Mouse (Mus musculus) MEL (cell line): Measurements from ENCODE around the gene Kat8.

Experiments used
- CHD2 ChIP-seq: IDR thresholded peaks from 2 replicates; pipeline ENCODE4 v1.6.1; 2011; ENCODE audit warnings: low read length, improper control_type of control experiment
- CTCF ChIP-seq, 3 experiments: IDR thresholded peaks in 2 of 3; conservative IDR thresholded peaks in 1 of 3; 2 replicates each; pipeline ENCODE4 v1.5.1; 2011 to 2012; ENCODE audit warnings: low read length in 3 of 3, low read depth in 2 of 3, mild to moderate bottlenecking in 2 of 3, improper control_type of control experiment in 1 of 3, inconsistent platforms in 1 of 3, mixed read lengths in 1 of 3, moderate library complexity in 1 of 3; ENCODE audit not compliant: control insufficient read depth in 1 of 3, insufficient read depth in 1 of 3, poor library complexity in 1 of 3, severe bottlenecking in 1 of 3
- ELF1 ChIP-seq: IDR thresholded peaks from 2 replicates; pipeline ENCODE4 v1.6.1; 2014; ENCODE audit warnings: low read depth, mild to moderate bottlenecking, inconsistent platforms, low read length, improper control_type of control experiment, moderate library complexity
- GATA1 ChIP-seq: IDR thresholded peaks from 2 replicates; pipeline ENCODE4 v1.6.1; 2011; ENCODE audit warnings: low read depth, low read length, improper control_type of control experiment
- POLR2A ChIP-seq, 2 experiments: IDR thresholded peaks; 2 replicates each; pipeline ENCODE4 v1.6.1; 2011 to 2012; ENCODE audit warnings: low read length in 2 of 2, mild to moderate bottlenecking in 2 of 2, control low read depth in 1 of 2, improper control_type of control experiment in 1 of 2, low read depth in 1 of 2, moderate library complexity in 1 of 2; ENCODE audit not compliant: control insufficient read depth in 1 of 2, insufficient read depth in 1 of 2, poor library complexity in 1 of 2
- POLR2AphosphoS5 ChIP-seq: IDR thresholded peaks from 2 replicates; pipeline ENCODE4 v1.6.1; 2012; ENCODE audit warnings: low read depth, borderline replicate concordance, mild to moderate bottlenecking, inconsistent platforms, low read length, moderate library complexity, mixed read lengths
- RAD21 ChIP-seq: IDR thresholded peaks from 2 replicates; pipeline ENCODE4 v1.6.1; 2011; ENCODE audit warnings: mild to moderate bottlenecking, low read depth, low read length, improper control_type of control experiment
- RCOR1 ChIP-seq: IDR thresholded peaks from 2 replicates; pipeline ENCODE4 v1.6.1; 2012; ENCODE audit warnings: low read depth, mild to moderate bottlenecking, inconsistent platforms, low read length, improper control_type of control experiment
- USF2 ChIP-seq, 2 experiments: IDR thresholded peaks; 2 replicates each; pipeline ENCODE4 v1.6.1; 2011 to 2012; ENCODE audit warnings: improper control_type of control experiment in 2 of 2, low read length in 2 of 2, borderline replicate concordance in 1 of 2, inconsistent platforms in 1 of 2, low read depth in 1 of 2, mild to moderate bottlenecking in 1 of 2; ENCODE audit not compliant: insufficient read depth in 1 of 2
- ZC3H11A ChIP-seq: IDR thresholded peaks from 2 replicates; pipeline ENCODE4 v1.6.1; 2012; ENCODE audit warnings: low read depth, mild to moderate bottlenecking, inconsistent platforms, low read length, improper control_type of control experiment
- ZKSCAN1 ChIP-seq: IDR thresholded peaks from 2 replicates; pipeline ENCODE4 v1.6.1; 2012; ENCODE audit warnings: low read depth, mild to moderate bottlenecking, inconsistent platforms, low read length, improper control_type of control experiment, moderate library complexity

GRCm38 (mm10) chr7:127936216-127936884, 24.0 kb downstream of the Kat8 start:
- TF ChIP-seq ZKSCAN1 = no peak
- TF ChIP-seq CTCF (IDR thresholded peaks at IDR 0.05 in 2 of 3, conservative IDR thresholded peaks at IDR 0.05 in 1 of 3; ENCODE audit: control insufficient read depth in 1 of 3, insufficient read depth in 1 of 3, low read depth in 2 of 3, low read length in 3 of 3, poor library complexity in 1 of 3, severe bottlenecking in 1 of 3) = no peak
- no peak for TF ChIP-seq GATA1
- TF ChIP-seq USF2 (IDR thresholded peaks at IDR 0.05; ENCODE audit: borderline replicate concordance in 1 of 2, insufficient read depth in 1 of 2, low read depth in 1 of 2, low read length in 2 of 2) = no peak
- no peak for TF ChIP-seq POLR2AphosphoS5
- no peak for TF ChIP-seq RCOR1
- no peak for TF ChIP-seq POLR2A (IDR thresholded peaks at IDR 0.05; ENCODE audit: control insufficient read depth in 1 of 2, insufficient read depth in 1 of 2, low read depth in 1 of 2, low read length in 2 of 2, poor library complexity in 1 of 2)
- no peak for TF ChIP-seq ELF1
- TF ChIP-seq RAD21 = no peak
- no peak for TF ChIP-seq ZC3H11A
- no peak for TF ChIP-seq CHD2
